Mouse (Mus musculus) limb, embryonic 11.5 days (tissue): ENCODE measurements around the gene Iqsec3. TPM values are rescaled to one million over a fixed set of nuclear protein-coding genes. Genes with fewer than 3 reads are reported as not detected.
"Not testable (repeated sequence)": the region's sequence is repeated elsewhere in the genome, so short reads cannot be mapped to it uniquely, and the experiment has no call there.

Source experiments
- ATAC-seq: fragments of 200-750 bp; cut with Nextera tagmentation; 2 replicates; pipeline ENCODE4 v1.8.0; 2017; ENCODE audit warnings: low read depth; ENCODE audit not compliant: insufficient number of reproducible peaks, low FRiP score, low TSS enrichment
- DNase-seq: peaks from one replicate; pipeline ENCODE4 v3.0.0-alpha.2; 2015; ENCODE audit warnings: low spot score
- H3K27ac ChIP-seq: fragments of 300-500 bp; sonication (generic); replicated peaks from 2 replicates; pipeline ENCODE4 v1.5.1; 2014; ENCODE audit warnings: low read depth, mild to moderate bottlenecking, low read length
- H3K27me3 ChIP-seq: fragments of 300-500 bp; sonication (generic); 2 replicates; pipeline ENCODE4 v1.6.1; 2014; ENCODE audit warnings: mild to moderate bottlenecking, low read length, mixed read lengths; ENCODE audit not compliant: control insufficient read depth, insufficient read depth
- H3K36me3 ChIP-seq: fragments of 300-500 bp; sonication (generic); 2 replicates; pipeline ENCODE4 v1.6.1; 2014; ENCODE audit warnings: mild to moderate bottlenecking, low read length, moderate library complexity, mixed read lengths; ENCODE audit not compliant: control insufficient read depth, insufficient read depth
- H3K4me1 ChIP-seq: fragments of 300-500 bp; sonication (generic); 2 replicates; pipeline ENCODE4 v1.6.1; 2014; ENCODE audit warnings: low read length, mixed read lengths; ENCODE audit not compliant: control insufficient read depth, insufficient read depth
- H3K4me2 ChIP-seq: fragments of 300-500 bp; sonication (generic); 2 replicates; pipeline ENCODE4 v1.6.1; 2014; ENCODE audit warnings: low read depth, mild to moderate bottlenecking, moderate library complexity; ENCODE audit not compliant: severe bottlenecking
- H3K4me3 ChIP-seq: fragments of 300-500 bp; sonication (generic); 2 replicates; pipeline ENCODE4 v1.5.1; 2014; ENCODE audit warnings: low read depth, low read length
- H3K9ac ChIP-seq: fragments of 300-500 bp; sonication (generic); 2 replicates; pipeline ENCODE4 v1.6.1; 2014; ENCODE audit warnings: mild to moderate bottlenecking, low read length
- H3K9me3 ChIP-seq: fragments of 300-500 bp; sonication (generic); 2 replicates; pipeline ENCODE4 v1.6.1; 2016; ENCODE audit warnings: low read length; ENCODE audit not compliant: control insufficient read depth
- WGBS: fragments of 180-500 bp; shearing (Covaris S2); extraction: QIAGEN DNeasy Blood & Tissue Kit; methylation state at CpG from one replicate; pipeline ENCODE4 v1.1.7; 2014; 5-methylcytosine and 5-hydroxymethylcytosine counted together
- polyA plus RNA-seq: library from polyadenylated mRNA; unstranded; fragments of >200 nt; fragmentation: Nextera tagmentation; extraction: Ambion mirVana; gene quantifications from 2 replicates; pipeline ENCODE4 v1.2.1, GENCODE M21; 2014

The Iqsec3 gene
- polyA plus RNA-seq, 1 experiment from 2014 or later, result 0.07 TPM

DNA sequence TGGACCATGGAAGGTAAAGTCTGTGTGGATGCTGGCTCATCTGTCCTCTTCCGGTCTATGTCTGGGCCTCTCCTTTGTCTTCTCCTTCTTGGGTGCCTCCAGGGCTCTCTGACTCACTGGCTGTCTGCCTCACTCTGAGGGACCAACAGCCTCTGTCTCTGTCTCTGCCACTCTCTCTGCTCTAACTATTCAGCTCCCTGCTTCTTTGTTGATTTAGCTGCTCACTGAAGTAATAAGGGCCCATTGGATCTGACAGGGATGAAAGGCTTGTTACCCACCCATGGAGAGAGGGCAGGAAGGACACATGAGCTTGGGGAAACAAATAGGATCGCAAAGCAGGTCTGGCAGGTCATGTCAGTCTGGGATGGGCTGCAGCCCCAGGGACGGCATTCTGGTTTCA is 106.4 kb downstream of the Iqsec3 start:
- H3K9me3 ChIP-seq, result no peaks in the 10 kb centered on the region
- H3K4me1 ChIP-seq, result no peaks in the 10 kb centered on the region
- H3K4me2 ChIP-seq, result no peak overlapping the region
- no peaks in the 10 kb centered on the region for H3K36me3 ChIP-seq
- no peak for ATAC-seq
- no peak for DNase-seq
- H3K27ac ChIP-seq, result no peak overlapping the region
- H3K9ac ChIP-seq, result no peak overlapping the region
- WGBS, result 58% methylated on average over 3 of the region's 3 CpGs
- no peaks in the 10 kb centered on the region for H3K27me3 ChIP-seq
- H3K4me3 ChIP-seq, result no peak overlapping the region

DNA sequence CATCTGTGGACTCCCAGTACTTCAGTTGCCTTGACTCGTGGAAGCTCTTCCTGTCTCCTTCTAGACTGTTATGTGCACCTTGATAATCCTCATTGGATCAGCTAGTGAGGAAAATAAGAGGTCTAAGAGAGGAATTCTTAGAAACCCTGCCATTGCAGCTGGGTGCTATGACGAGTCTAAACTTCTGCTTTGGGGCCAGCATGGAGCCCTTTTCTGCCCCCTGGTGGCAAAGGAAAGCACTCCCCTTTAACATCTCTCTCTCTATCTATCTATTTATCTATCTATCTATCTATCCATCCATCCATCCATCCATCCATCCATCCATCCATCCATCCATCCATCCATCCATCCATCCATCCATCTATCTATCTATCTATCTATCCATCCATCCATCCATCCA is 106.9 kb downstream of the Iqsec3 start:
- not testable (repeated sequence) for H3K9me3 ChIP-seq, H3K4me1 ChIP-seq, H3K9ac ChIP-seq, H3K27me3 ChIP-seq, H3K4me3 ChIP-seq, H3K36me3 ChIP-seq, H3K4me2 ChIP-seq, ATAC-seq, H3K27ac ChIP-seq
- peak; percentile 58 for DNase-seq
- 26% methylated on average over 2 of the region's 2 CpGs for WGBS

DNA sequence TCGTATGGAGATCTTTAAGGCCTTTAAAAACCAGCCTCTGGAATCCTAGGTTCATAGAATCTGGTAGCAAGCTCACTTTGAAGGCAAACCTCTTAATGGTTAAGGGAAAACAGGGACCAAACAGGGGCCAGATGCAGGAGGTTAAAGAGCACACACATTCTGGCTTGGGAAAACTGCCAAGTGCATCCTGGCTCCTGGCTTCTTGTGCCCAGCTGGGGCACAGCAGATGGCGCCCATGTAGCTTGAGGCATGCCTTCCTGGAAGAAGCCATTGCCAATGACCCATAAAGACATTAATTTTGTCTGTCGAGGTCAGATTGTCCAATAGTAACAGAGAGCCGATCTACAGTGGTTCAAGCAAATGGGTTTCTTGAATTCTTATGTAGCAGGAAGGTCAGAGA is 109.5 kb downstream of the Iqsec3 start:
- no peak overlapping the region for H3K4me2 ChIP-seq
- H3K4me3 ChIP-seq, result no peak overlapping the region
- ATAC-seq (no peak), DNase-seq (no peak)
- no peaks in the 10 kb centered on the region for H3K27me3 ChIP-seq
- H3K9ac ChIP-seq, result no peak overlapping the region
- H3K4me1 ChIP-seq, result no peaks in the 10 kb centered on the region
- no peaks in the 10 kb centered on the region for H3K36me3 ChIP-seq
- 80% methylated on average over 4 of the region's 4 CpGs for WGBS
- H3K27ac ChIP-seq, result no peak overlapping the region
- H3K9me3 ChIP-seq, result no peaks in the 10 kb centered on the region

DNA sequence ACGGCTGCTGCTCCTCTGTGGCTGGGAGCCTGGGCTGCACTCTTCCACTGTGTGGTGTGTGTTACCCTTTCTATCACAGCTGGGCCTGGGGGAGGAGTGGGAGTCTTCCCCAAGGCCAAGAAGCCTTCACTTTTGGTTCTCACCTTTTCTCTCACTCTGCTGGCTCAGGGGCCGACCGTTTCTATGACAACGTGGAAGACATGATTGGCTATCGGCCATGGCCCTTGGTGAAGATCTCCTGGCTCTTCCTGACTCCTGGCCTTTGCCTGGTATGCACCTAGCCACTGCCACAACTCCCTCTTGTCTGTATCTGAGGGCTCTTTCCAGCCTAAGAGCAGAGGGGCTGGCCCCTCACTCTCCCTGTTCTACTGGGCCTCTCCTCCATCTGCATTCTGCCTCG is 110.4 kb downstream of the Iqsec3 start:
- Histone ChIP-seq H3K27ac (no peak overlapping the region), H3K9ac (no peak overlapping the region), H3K27me3 (no peaks in the 10 kb centered on the region), H3K9me3 (no peaks in the 10 kb centered on the region), H3K4me1 (no peaks in the 10 kb centered on the region), H3K4me3 (no peak overlapping the region), H3K36me3 (no peaks in the 10 kb centered on the region), H3K4me2 (no peak overlapping the region)
- ATAC-seq (no peak), DNase-seq (no peak)
- 68% methylated on average over 6 of the region's 6 CpGs for WGBS

DNA sequence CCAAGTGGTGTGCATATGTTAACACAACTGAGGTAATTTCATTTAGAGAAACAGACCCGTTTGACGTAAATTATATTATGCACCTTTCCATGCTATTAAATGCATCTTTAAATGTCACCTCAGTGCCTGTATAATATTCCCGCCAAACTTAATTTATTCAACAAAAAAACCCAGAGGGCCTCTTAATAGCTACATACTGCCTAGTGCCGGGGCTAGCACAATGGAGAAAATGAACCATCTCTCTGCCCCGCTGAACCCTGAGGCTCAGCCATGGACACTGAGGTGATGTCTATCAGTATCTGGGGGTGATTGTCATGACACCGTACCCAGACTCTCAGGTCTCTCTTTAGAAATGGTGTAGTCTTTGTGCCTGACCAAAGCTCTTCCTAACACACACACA is 116.2 kb downstream of the Iqsec3 start:
- Histone ChIP-seq H3K27ac (no peak overlapping the region), H3K36me3 (no peaks in the 10 kb centered on the region), H3K4me3 (no peak overlapping the region), H3K27me3 (no peaks in the 10 kb centered on the region), H3K4me1 (no peaks in the 10 kb centered on the region), H3K9ac (no peak overlapping the region), H3K9me3 (no peaks in the 10 kb centered on the region), H3K4me2 (no peak overlapping the region)
- WGBS, result 89% methylated on average over 6 of the region's 6 CpGs
- no peak for DNase-seq
- ATAC-seq, result no peak

DNA sequence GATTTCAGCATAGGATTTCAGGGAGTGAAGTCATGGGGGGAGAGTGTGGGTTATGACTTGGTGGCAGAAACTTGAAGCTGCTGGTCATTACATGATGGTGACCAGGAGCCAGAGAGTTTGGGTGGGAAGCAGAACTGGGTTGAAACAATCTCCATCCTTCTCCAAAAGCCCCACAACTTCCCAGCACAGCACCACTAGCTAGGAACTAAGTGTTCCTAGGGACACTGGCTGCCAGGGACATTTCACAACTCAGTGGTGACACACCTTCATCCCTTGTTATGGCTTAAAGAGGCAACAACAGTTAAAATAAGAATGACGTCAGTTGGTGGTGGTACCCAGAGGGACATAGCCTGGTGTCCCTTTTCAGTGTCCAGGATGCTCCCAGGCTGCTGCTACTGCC is 117.4 kb downstream of the Iqsec3 start:
- no peak overlapping the region for H3K4me3 ChIP-seq
- no peaks in the 10 kb centered on the region for H3K36me3 ChIP-seq
- DNase-seq (no peak), ATAC-seq (no peak)
- H3K27me3 ChIP-seq, result no peaks in the 10 kb centered on the region
- no peak overlapping the region for H3K4me2 ChIP-seq
- no peak overlapping the region for H3K27ac ChIP-seq
- no peaks in the 10 kb centered on the region for H3K9me3 ChIP-seq
- no peaks in the 10 kb centered on the region for H3K4me1 ChIP-seq
- WGBS, result 72% methylated on average over 1 of the region's 1 CpGs
- no peak overlapping the region for H3K9ac ChIP-seq

DNA sequence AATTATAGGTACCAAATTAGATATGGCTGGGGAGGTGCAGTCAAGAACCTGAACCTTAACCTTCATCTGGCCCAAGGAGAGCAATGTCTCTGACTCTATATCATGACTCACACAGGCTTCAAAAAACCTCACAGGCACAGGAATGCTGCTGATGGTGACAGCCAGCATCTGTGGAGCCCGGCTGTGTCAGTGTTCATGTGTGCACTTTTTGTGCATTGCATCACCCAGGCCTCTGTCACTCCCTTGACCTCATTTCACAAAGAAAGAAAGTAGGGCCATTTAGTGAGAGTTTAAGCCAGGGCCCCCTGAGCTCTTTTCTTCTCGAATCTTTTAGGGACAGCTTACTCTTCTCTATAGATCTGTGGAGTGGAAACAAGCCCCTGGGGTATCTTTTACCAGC is 121.2 kb downstream of the Iqsec3 start:
- no peak overlapping the region for H3K4me2 ChIP-seq
- 76% methylated on average over 2 of the region's 2 CpGs for WGBS
- ATAC-seq, result no peak
- no peak for DNase-seq
- no peak overlapping the region for H3K4me3 ChIP-seq
- H3K27me3 ChIP-seq, result no peaks in the 10 kb centered on the region
- H3K9ac ChIP-seq, result no peak overlapping the region
- H3K27ac ChIP-seq, result no peak overlapping the region
- no peaks in the 10 kb centered on the region for H3K36me3 ChIP-seq
- no peaks in the 10 kb centered on the region for H3K4me1 ChIP-seq
- no peaks in the 10 kb centered on the region for H3K9me3 ChIP-seq

DNA sequence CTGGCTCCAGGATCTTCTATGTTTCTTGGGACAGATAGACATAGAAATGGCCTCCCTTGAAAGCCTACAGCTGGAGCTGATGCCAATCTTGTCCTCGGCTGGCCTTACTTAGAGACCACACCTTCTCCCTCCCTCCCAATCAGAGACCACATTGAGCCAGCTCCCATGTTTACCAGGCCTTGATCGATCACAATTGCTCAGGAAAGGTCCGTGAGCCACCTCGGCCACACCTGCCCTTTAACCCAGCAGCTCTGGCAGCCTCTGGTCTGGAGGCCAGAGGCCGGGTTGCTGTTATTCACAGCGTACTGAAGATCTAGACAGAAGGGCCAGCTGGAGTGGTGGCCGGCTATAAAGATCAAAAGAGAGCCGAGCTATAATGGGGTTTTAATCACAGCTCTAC is 127.0 kb downstream of the Iqsec3 start:
- no peak overlapping the region for H3K4me3 ChIP-seq
- ATAC-seq (no peak), DNase-seq (peak; percentile 49)
- H3K27ac ChIP-seq, result no peak overlapping the region
- no peak overlapping the region for H3K9ac ChIP-seq
- no peaks in the 10 kb centered on the region; the same call in 1 of the 2 replicates for H3K9me3 ChIP-seq
- H3K4me1 ChIP-seq, result peaks cover 5% of the 10 kb centered on the region; the same call in 1 of the 2 replicates
- no peak overlapping the region for H3K4me2 ChIP-seq
- H3K27me3 ChIP-seq, result no peaks in the 10 kb centered on the region
- H3K36me3 ChIP-seq, result no peaks in the 10 kb centered on the region
- 8% methylated on average over 8 of the region's 8 CpGs for WGBS

DNA sequence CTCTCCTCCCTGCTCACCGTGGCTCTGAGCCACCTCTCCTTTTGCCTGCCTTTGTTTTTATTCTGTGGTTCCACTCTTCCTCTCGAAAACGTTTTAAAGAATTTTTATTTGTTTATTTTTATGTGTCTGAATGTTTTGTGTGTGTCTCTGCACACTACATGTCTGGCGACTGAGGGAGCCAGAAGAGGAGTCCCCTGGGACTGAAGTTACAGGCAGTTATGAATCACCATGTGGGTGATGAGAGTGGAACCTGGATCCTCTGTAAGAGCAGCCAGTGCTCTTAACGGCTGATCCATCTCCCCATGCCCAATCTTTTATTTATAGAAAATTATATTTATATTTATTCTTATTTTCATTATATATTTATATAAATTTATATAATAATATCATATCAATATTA is 129.1 kb downstream of the Iqsec3 start:
- H3K27ac ChIP-seq, result no peak overlapping the region
- peaks cover 5% of the 10 kb centered on the region; the same call in 1 of the 2 replicates for H3K4me1 ChIP-seq
- no peak overlapping the region for H3K9ac ChIP-seq
- no peak overlapping the region for H3K4me3 ChIP-seq
- no peak overlapping the region for H3K4me2 ChIP-seq
- no peak for ATAC-seq
- H3K27me3 ChIP-seq, result no peaks in the 10 kb centered on the region
- H3K9me3 ChIP-seq, result no peaks in the 10 kb centered on the region; the same call in 1 of the 2 replicates
- no peak for DNase-seq
- no peaks in the 10 kb centered on the region for H3K36me3 ChIP-seq
- 69% methylated on average over 5 of the region's 5 CpGs for WGBS
